Mouse (Mus musculus) heart, embryonic 12.5 days (tissue): ENCODE results near the gene Dppa3. TPM values are rescaled to one million over a fixed set of nuclear protein-coding genes. Genes with fewer than 3 reads are reported as not detected.

Experiments used
- ATAC-seq: fragments of 200-750 bp; cut with Nextera tagmentation; 2 replicates; pipeline ENCODE4 v1.8.0; 2017; ENCODE audit warnings: moderate TSS enrichment, moderate library complexity; ENCODE audit not compliant: insufficient number of reproducible peaks, low FRiP score
- H3K27ac ChIP-seq: fragments of 300-500 bp; sonication (generic); 2 replicates; pipeline ENCODE4 v1.5.1; 2016; ENCODE audit warnings: mild to moderate bottlenecking, moderate library complexity; ENCODE audit not compliant: poor library complexity, severe bottlenecking
- H3K27me3 ChIP-seq: fragments of 300-500 bp; sonication (generic); replicated peaks from 2 replicates; pipeline ENCODE4 v1.6.1; 2016; ENCODE audit warnings: mild to moderate bottlenecking, moderate library complexity
- H3K36me3 ChIP-seq: fragments of 300-500 bp; sonication (generic); 2 replicates; pipeline ENCODE4 v1.6.1; 2016; ENCODE audit warnings: mild to moderate bottlenecking, moderate library complexity
- H3K4me1 ChIP-seq: fragments of 300-500 bp; sonication (generic); replicated peaks from 2 replicates; pipeline ENCODE4 v1.6.1; 2016; ENCODE audit warnings: mild to moderate bottlenecking
- H3K4me2 ChIP-seq: fragments of 300-500 bp; sonication (generic); 2 replicates; pipeline ENCODE4 v1.6.1; 2016; ENCODE audit warnings: mild to moderate bottlenecking, moderate library complexity
- H3K4me3 ChIP-seq: fragments of 300-500 bp; sonication (generic); 2 replicates; pipeline ENCODE4 v1.5.1; 2016; ENCODE audit warnings: mild to moderate bottlenecking
- H3K9ac ChIP-seq: fragments of 300-500 bp; sonication (generic); 2 replicates; pipeline ENCODE4 v1.6.1; 2016; ENCODE audit warnings: mild to moderate bottlenecking, moderate library complexity
- H3K9me3 ChIP-seq: fragments of 300-500 bp; sonication (generic); replicated peaks from 2 replicates; pipeline ENCODE4 v1.6.1; 2016; ENCODE audit warnings: mild to moderate bottlenecking, moderate library complexity
- WGBS: fragments of 180-500 bp; shearing (Covaris S2); methylation state at CpG from one replicate; pipeline ENCODE4 v1.1.7; 2016; 5-methylcytosine and 5-hydroxymethylcytosine counted together
- polyA plus RNA-seq: library from polyadenylated mRNA; unstranded; fragments of >200 nt; fragmentation: Nextera tagmentation; extraction: Ambion mirVana; gene quantifications from 2 replicates; pipeline ENCODE4 v1.2.1, GENCODE M21; 2016

The Dppa3 gene
- polyA plus RNA-seq, 1 experiment from 2014 or later: not detected

- ATAC-seq: no peak
- H3K36me3 ChIP-seq: no peaks in the 10 kb centered on the region
- no peak overlapping the region for H3K4me3 ChIP-seq
- WGBS: 89% methylated on average over 4 of the region's 4 CpGs
- no peak overlapping the region for H3K4me2 ChIP-seq
- H3K27me3 ChIP-seq: no peaks in the 10 kb centered on the region
- H3K9me3 ChIP-seq: no peaks in the 10 kb centered on the region
- no peak overlapping the region for H3K9ac ChIP-seq
- H3K27ac ChIP-seq: no peak overlapping the region
- no peaks in the 10 kb centered on the region for H3K4me1 ChIP-seq
Measured at GRCm38 (mm10) chr6:122601031-122601430, 25.2 kb upstream of the Dppa3 start.

- Histone ChIP-seq H3K9me3 (no peaks in the 10 kb centered on the region), H3K27ac (no peak overlapping the region), H3K27me3 (no peaks in the 10 kb centered on the region), H3K4me2 (peak overlapping the region; percentile 68), H3K36me3 (no peaks in the 10 kb centered on the region), H3K4me3 (peak overlapping the region; percentile 61), H3K4me1 (no peaks in the 10 kb centered on the region), H3K9ac (no peak overlapping the region)
- WGBS: 82% methylated on average over 3 of the region's 3 CpGs
- no peak for ATAC-seq
Measured at GRCm38 (mm10) chr6:122601615-122602014, 24.6 kb upstream of the Dppa3 start.

- Histone ChIP-seq H3K27me3 (no peaks in the 10 kb centered on the region), H3K27ac (0 out of 2 replicates have a peak within 1 kb of the TSS, but pooled peaks have one; percentile 17), H3K36me3 (no peaks in the 10 kb centered on the region), H3K4me2 (peak within 1 kb of the TSS; percentile 68), H3K9ac (peak within 1 kb of the TSS; percentile 71), H3K4me3 (peak within 1 kb of the TSS; percentile 61), H3K9me3 (no peaks in the 10 kb centered on the region), H3K4me1 (no peaks in the 10 kb centered on the region)
- ATAC-seq: peak; percentile 85
- 4% methylated on average over 22 of the region's 22 CpGs for WGBS
Measured at GRCm38 (mm10) chr6:122602242-122602991, 23.8 kb upstream of the Dppa3 start, which contains the start of gene Apobec1. Apobec1 (minus strand) TSS chr6:122602444.

- Histone ChIP-seq H3K4me3 (peak overlapping the region; percentile 61), H3K9me3 (no peaks in the 10 kb centered on the region), H3K4me2 (peak overlapping the region; percentile 68), H3K4me1 (no peaks in the 10 kb centered on the region), H3K27me3 (no peaks in the 10 kb centered on the region), H3K27ac (no peak overlapping the region), H3K36me3 (no peaks in the 10 kb centered on the region), H3K9ac (no peak overlapping the region)
- WGBS: 43% methylated on average over 1 of the region's 1 CpGs
- ATAC-seq: no peak
Measured at GRCm38 (mm10) chr6:122602992-122603322, 23.3 kb upstream of the Dppa3 start.

- Histone ChIP-seq H3K4me3 (no peak overlapping the region), H3K9ac (no peak overlapping the region), H3K36me3 (no peaks in the 10 kb centered on the region), H3K27ac (no peak overlapping the region), H3K9me3 (no peaks in the 10 kb centered on the region), H3K4me2 (no peak overlapping the region), H3K27me3 (no peaks in the 10 kb centered on the region), H3K4me1 (no peaks in the 10 kb centered on the region; the same call in 1 of the 2 replicates)
- ATAC-seq: no peak
Measured at GRCm38 (mm10) chr6:122604260-122604659, 21.9 kb upstream of the Dppa3 start.

- Histone ChIP-seq H3K27ac (no peak overlapping the region), H3K9me3 (no peaks in the 10 kb centered on the region), H3K9ac (no peak overlapping the region), H3K36me3 (no peaks in the 10 kb centered on the region), H3K4me2 (no peak overlapping the region), H3K4me1 (peaks cover 4% of the 10 kb centered on the region; the same call in 1 of the 2 replicates), H3K27me3 (no peaks in the 10 kb centered on the region), H3K4me3 (no peak overlapping the region)
- 84% methylated on average over 8 of the region's 8 CpGs for WGBS
- ATAC-seq: no peak
Measured at GRCm38 (mm10) chr6:122605483-122605882, 20.7 kb upstream of the Dppa3 start.

GRCm38 (mm10) chr6:122606661-122607060, 19.5 kb upstream of the Dppa3 start:
- Histone ChIP-seq H3K4me1 (peaks cover 4% of the 10 kb centered on the region; the same call in 1 of the 2 replicates), H3K27ac (no peak overlapping the region), H3K36me3 (no peaks in the 10 kb centered on the region), H3K9ac (no peak overlapping the region), H3K4me2 (no peak overlapping the region), H3K4me3 (no peak overlapping the region), H3K27me3 (no peaks in the 10 kb centered on the region), H3K9me3 (no peaks in the 10 kb centered on the region)
- ATAC-seq: no peak
- 89% methylated on average over 11 of the region's 11 CpGs for WGBS

GRCm38 (mm10) chr6:122607700-122608099, 18.5 kb upstream of the Dppa3 start:
- Histone ChIP-seq H3K36me3 (no peaks in the 10 kb centered on the region), H3K27me3 (no peaks in the 10 kb centered on the region), H3K27ac (no peak overlapping the region), H3K4me3 (no peak overlapping the region), H3K9ac (no peak overlapping the region), H3K4me1 (peaks cover 4% of the 10 kb centered on the region; the same call in 1 of the 2 replicates), H3K4me2 (no peak overlapping the region), H3K9me3 (no peaks in the 10 kb centered on the region)
- ATAC-seq: no peak
- 90% methylated on average over 12 of the region's 12 CpGs for WGBS

GRCm38 (mm10) chr6:122608434-122609376, 17.5 kb upstream of the Dppa3 start:
- Histone ChIP-seq H3K4me2 (no peak overlapping the region), H3K4me3 (no peak overlapping the region), H3K9me3 (no peaks in the 10 kb centered on the region), H3K36me3 (no peaks in the 10 kb centered on the region), H3K27ac (no peak overlapping the region), H3K27me3 (no peaks in the 10 kb centered on the region), H3K4me1 (peaks cover 4% of the 10 kb centered on the region; the same call in 1 of the 2 replicates), H3K9ac (no peak overlapping the region)
- 71% methylated on average over 10 of the region's 10 CpGs for WGBS
- no peak for ATAC-seq

GRCm38 (mm10) chr6:122609377-122609728, 16.9 kb upstream of the Dppa3 start:
- Histone ChIP-seq H3K9me3 (no peaks in the 10 kb centered on the region), H3K4me3 (peak overlapping the region; percentile 9; the same call in 1 of the 2 replicates), H3K27me3 (no peaks in the 10 kb centered on the region), H3K27ac (no peak overlapping the region), H3K4me1 (peaks cover 4% of the 10 kb centered on the region; the same call in 1 of the 2 replicates), H3K4me2 (peak overlapping the region; percentile 51), H3K9ac (no peak overlapping the region; the same call in 1 of the 2 replicates), H3K36me3 (no peaks in the 10 kb centered on the region)
- ATAC-seq: no peak
- 21% methylated on average over 9 of the region's 9 CpGs for WGBS

GRCm38 (mm10) chr6:122609771-122610170, 16.4 kb upstream of the Dppa3 start, which contains the start of gene Gdf3:
Gdf3 (minus strand) TSS chr6:122610087.
- WGBS: 17% methylated on average over 14 of the region's 14 CpGs
- Histone ChIP-seq H3K27me3 (no peaks in the 10 kb centered on the region), H3K9me3 (no peaks in the 10 kb centered on the region), H3K4me1 (peaks cover 4% of the 10 kb centered on the region; the same call in 1 of the 2 replicates), H3K9ac (no peak within 1 kb of the TSS; the same call in 1 of the 2 replicates), H3K4me3 (peak within 1 kb of the TSS; percentile 9; the same call in 1 of the 2 replicates), H3K27ac (no peak within 1 kb of the TSS), H3K4me2 (peak within 1 kb of the TSS; percentile 51), H3K36me3 (no peaks in the 10 kb centered on the region)
- no peak for ATAC-seq
